Mouse (Mus musculus) kidney, postnatal 36 days (tissue): ENCODE results near the gene Top2a.
A peak's percentile ranks its signal among the peaks of the same experiment; 100 is the strongest.

ENCODE experiments used
- DNase-seq, 2 experiments: peaks; one replicate each; pipeline ENCODE4 v3.0.0; 2021 to 2022; ENCODE audit warnings: mixed read lengths in 2 of 2

The Top2a gene

DNA sequence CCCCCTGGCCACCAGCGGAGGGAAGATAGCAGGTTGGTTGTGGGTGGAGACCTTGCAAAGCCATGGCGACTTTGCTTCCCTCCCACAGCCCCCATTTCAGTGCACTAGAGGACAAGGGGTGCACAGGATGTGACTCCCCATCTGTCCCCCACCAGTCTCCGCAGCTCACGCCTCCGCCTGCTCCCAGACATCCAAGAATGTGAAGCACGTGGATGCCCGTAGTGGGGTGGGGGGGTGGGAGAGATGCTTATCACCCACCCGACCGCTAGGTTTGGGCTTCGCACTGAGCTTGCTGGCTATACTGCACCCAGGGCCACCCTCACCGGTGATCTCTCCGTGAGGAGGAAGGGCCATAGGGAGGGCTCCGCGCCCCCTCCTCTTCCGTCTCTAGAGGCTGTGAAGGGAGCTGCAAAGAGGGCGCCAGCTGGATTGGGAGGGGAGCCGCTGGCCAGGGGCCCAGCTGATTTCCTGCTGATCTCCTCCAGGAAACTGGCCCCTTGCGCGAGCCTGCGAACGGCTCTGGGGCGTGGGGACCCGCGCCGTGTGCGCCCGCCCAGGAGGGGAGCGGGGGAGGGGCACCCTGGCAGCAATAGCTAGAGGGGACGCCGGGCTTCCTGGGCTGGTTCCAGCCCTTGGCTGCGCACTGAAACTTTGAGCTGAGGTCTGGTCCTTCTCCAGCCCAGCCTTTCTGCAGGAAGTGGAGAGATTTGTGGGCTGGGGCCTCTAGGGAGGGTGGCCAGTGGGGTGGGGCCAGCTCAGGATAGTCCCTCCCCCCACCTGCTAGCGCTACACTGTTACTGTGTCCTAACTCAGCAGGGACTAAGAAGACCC lies 60.6 kb downstream of the Top2a start:
- peak; percentile 93 to 94 for DNase-seq

DNA sequence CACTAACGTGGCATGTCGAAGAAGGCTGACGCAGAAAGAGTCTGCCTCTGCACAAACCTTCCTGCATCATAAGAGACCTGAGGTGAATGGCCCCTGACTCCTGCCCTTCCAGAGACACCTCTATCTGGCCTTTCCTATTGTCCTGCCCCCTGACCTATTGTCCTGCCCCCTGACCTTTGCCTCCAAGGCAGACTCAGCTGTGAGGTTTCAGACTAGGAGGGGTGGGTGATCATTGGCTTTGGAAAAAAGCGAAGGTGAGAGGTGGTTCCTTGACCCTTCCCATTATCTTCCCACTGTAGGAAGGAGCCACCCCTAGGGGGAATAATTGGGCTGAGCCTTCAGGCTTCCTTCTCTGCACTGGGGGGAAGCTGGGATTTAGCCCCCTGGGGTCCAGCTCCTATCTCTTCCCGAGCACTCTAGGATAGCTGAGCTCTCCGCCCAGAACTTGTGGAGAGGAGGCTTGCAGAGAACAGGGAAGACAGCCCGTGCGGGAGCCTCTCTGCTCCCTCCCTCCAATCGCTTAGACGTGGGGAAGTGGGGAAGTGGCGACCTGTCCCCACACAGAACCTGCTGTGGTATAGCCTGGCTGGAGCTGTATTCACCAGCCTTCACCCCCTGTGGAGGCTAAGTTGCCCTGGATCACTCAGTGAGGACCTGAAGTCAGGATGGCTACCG lies 61.4 kb downstream of the Top2a start:
- no peak for DNase-seq

DNA sequence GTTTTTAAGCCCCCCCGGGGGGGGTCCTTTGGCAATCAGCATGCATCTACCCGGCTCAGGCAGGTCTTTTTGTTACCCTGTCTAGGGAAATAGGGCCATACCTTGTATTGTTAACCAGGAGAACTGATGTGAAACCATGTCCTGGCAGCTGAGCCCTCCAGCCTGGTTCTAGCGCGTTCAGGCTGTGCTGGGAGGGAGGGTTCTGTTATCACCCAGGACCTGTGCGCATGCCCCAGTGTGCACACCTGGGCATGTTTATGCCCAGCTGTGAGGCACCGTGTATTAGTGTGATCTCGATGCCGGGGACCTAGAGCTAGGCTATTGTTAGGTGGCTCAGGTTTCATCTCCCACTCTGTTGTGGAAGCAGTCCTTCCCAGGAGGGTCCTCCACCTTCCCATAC lies 62.2 kb downstream of the Top2a start:
- no peak for DNase-seq

DNA sequence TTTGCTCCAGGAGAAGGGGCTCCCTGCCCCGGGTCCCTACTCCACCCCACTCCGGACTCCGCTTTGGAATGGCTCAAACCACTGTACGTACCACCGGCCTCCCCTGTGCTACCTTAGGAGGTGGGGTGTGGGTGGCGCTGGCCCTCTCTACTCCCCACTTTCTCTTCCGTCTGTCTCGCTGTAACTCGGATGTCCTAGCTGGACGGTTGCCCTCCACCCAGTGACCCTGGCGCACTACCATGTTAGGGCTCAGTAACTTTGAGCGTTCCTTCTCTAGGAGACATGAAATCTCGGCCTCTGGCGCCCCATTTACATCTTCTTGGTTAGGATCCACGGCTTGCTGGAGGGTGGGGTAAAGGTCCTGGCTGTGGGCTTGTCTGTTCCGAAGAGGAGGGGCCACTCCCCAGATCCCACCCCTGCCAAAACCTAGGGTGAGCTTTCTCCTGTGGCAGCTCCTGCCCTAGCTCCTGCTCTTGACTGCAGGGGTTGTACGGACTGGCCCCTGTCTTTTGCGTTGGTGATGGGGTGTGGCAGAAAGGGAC lies 62.9 kb downstream of the Top2a start:
- peak; percentile 61 to 76 for DNase-seq

DNA sequence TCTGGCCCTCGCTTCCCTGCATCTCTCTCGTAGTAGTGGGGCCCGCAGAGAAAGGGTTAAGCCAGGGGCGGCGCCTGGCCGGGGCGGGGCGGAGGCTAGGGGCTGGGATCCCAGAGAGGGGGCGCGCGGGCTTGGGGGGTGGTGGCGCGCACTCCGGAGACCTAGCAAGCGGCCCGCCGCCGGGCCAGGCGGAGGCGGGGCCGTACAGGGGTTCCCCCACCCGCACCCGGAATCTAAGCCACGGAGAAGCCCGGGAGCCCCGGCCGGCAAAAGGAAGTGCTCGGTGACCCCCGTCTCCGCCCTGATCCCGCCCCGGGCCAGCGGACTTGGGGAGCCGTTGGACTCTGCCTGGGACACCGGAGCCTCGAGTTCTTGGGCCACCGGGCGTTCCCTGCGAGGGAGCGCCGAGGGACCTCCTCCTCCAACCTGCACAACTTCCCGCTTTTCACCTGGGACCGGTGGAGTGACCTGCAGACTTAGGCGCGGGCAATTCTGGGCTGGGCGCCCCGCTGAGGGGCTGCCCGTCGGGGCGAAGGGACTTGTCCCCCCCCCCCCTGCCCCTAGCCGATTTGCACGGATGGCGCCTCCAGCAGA lies 63.6 kb downstream of the Top2a start:
- DNase-seq, result peak; percentile 72 to 86

DNA sequence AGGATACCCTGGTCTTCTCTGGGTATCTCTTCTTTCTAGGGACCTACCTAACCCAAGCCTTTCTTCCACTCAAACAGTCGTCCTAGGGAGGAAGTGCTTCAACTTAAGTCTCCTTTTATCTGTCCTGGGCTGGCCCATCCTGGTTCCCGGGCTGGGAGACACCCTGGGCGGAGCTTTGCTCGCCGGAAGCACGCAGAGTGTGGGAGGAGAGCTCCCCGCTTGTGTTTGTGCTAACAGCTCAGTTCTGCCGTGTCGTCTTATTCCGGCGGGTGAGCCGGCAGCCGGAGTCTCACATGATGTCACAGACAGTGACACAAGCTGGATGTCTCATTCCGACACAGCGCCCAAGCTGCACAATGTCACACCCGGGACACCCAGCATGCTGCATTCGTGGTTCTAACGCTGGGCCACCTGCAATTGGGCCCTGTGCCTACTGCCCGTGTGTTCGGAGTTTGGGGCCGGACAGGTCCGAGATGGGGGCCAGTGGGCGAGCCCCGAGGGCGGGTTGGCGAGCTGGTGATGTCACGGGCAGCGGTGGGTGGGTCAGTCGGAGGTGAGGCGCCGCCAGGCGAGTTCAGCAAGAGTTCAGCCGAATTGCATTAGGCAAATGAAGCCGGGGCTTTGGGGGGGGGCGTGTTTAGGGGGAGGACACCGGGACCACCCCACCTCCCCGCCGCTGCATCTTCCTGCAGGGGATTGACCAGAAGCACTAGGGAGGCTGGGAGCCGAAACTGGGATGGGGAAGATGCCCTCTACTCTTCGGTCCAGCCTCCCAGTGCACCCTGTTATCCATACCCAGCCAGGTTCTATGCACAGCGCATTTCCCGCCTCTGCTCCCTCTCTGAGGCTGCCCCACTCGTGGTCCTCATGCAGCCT lies 64.3 kb downstream of the Top2a start:
- peak; percentile 88 to 93 for DNase-seq

DNA sequence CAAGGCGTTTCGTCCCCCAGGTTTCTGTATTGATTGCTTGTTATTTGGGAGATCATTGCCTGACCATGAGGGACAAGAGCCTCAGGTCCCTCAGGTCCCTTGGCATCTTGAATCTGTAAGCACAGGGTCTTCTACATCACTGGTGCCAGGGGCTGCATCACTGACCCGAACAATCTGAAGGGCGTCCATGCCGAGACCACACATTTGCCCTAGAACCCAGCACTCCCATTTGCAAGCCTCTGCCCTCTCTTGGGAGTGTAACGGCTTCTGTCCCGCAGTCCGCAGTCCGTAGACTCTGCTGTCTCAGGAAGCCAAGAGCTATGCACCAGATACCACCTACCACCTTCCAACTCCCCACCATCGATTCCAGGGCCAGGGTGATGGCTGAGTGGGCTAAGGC lies 67.6 kb downstream of the Top2a start:
- DNase-seq, result no peak

DNA sequence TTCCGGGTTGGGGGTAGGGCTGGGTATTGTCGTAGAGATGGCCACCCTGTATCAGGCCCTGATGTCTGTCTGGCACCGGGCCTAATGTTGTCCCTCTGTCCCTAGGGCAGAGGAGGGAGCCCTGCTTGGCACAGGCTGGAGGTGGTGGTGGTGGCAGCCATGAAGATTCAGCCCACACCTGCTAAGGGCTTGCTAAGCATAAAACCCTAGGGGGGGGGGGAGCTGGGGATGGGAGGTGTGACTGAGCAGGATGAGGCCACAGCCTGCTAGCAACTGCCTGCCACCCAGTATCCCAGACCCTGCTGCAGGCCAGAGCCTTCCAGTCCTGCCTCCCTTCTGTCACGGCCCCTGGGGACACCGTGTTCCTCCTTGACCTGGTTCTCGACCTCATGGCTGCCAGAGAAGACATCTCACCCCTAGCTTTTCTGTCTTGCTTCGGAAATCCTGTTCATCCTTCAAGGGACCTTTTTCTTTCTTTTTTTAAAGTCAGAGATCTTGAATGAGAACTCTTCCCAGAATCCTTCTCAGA lies 68.2 kb downstream of the Top2a start:
- peak in 1 of 2 experiments; percentile 36 for DNase-seq

DNA sequence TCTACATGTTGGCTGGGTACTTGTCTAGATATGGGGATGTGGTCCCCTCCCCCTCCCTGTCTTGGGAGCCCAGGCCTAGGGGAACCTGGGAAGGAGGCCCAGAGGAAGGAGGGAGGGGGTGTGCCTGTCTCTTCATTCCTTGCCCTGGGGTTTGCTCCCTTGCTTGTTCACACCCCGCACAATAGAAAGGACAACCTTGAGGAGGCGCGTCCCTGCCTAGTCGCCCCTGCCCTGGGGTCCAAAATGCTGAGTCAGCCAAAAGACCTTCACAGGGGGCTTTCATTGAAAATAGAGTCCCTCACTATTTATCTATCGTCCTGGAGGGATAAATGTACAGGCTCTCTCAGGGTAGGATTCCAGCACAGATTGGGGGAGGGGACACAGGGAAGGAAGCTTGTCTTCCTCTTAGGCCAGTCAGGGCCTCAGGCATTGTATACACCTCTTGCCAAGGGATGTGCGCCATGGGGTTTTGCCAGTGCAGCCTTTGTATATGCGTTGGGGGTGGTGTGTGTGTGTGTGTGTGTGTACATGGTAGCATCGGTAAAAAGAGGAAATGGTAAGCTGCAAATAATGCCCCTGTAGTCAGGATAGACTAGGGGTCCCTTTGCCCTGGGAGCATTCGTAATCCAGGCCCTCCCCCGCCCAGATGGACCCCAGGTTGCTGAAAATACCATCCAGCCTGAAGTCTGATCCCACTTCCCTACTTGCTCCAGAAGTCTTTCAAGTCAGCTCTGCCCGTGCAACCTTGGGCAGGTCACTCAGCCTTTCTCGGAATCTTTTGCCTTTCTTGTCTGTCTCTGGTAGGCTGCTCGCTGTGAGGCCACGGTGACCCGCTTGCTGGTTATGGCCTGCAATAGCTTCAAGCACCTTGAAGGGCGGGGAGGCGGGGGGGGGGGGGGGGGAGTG lies 68.9 kb downstream of the Top2a start:
- no peak for DNase-seq

DNA sequence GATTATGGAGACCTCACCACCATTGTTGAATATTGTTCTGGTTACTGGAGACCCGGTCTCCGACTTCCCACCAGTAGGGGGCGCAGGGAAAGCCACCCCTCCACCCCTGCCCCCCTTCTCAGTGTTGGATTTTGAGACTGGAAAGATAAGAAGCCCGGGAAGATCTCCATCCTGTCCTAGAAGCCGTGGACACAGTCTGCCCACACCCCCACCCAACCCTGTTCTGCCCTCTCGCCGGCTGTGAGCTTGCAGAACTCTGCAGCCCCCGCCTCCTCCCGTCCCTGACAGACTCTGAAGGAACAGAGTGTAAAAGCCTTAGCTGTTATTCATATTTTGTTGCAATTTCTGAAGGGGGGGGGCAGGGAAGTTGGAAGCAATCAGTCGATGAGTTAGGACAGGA lies 69.6 kb downstream of the Top2a start:
- DNase-seq, result peak; percentile 88 to 90

DNA sequence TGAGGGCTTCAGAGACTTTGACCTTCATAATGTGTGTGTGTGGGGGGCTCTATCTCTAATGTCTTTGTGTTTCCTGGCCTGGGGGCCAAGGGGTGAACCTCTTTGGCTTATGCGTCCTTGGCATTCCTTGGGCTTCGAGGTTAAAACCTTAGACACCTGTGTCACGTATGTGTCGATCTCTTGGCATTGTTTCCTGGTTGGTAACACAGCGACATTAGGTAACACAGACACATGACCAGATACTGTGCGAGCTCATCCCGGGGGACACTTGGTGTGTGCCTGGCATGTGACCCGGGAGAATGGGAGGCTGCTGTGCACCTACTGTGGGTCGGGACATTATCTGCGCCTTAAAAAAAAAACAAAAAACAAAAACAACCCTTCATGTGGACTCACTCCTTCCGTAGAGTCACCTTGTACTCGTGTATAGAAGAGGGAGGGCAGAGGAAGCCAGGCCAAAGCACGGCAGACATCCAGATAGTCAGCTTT lies 70.1 kb downstream of the Top2a start:
- DNase-seq, result peak in 1 of 2 experiments; percentile 7

DNA sequence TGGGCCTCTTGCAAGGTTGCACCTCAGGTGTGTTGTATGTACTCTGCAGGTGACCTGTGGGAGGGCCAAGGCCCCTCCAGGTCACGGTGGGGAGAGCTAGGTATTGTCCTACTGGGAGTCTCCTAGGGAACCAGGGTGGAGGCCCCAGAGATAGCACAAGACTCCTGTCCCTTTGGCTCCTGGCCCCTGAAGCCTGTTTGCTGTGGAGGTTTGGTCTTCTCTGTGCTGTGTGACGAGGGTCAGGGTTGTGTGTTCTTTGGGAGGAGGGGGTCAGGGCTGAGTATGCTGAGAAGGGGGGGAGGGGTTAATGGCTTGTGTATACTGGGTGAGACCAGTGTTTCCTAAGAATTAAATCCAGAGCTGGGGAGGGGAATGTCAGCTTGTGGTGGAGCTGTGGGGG lies 70.6 kb downstream of the Top2a start:
- DNase-seq, result peak in 1 of 2 experiments; percentile 5

DNA sequence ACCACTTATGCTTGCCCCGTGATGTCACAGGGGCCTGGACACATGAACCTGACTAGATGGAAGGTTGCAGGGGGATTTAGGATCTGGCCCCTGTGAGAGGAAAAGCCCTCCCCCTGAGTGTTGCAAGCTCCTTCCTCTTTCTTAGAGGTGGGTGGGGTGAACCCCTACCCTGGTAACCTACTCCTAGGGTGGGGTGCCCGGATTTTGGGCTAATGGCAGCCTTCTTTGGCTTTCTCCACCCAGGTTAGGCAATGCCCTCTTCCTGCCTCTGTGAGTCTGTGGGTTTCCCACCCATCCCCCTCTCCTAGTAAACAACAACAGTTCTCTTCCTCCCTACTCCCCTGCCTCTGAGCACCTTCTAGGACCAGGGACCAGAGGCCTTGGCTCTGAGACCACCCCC lies 71.3 kb downstream of the Top2a start:
- peak in 1 of 2 experiments; percentile 8 for DNase-seq

DNA sequence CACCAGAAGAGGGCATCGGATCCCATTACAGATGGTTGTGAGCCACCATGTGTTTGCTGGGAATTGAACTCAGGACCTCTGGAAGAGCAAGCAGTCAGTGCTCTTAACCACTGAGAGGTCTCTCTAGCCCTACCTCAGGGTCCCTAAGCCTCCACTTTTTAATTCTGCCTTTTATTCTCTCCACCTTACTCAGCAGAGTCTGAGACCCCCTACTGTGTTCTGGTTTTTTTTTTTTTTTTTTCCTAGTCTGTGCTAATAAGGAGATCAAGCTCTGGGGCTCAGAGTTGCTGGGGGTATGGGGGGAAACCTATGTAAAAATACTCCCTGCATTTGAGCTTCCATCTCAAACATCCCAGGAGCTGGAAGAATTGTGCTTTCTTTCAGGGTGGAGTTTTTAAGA lies 71.9 kb downstream of the Top2a start:
- DNase-seq, result no peak

DNA sequence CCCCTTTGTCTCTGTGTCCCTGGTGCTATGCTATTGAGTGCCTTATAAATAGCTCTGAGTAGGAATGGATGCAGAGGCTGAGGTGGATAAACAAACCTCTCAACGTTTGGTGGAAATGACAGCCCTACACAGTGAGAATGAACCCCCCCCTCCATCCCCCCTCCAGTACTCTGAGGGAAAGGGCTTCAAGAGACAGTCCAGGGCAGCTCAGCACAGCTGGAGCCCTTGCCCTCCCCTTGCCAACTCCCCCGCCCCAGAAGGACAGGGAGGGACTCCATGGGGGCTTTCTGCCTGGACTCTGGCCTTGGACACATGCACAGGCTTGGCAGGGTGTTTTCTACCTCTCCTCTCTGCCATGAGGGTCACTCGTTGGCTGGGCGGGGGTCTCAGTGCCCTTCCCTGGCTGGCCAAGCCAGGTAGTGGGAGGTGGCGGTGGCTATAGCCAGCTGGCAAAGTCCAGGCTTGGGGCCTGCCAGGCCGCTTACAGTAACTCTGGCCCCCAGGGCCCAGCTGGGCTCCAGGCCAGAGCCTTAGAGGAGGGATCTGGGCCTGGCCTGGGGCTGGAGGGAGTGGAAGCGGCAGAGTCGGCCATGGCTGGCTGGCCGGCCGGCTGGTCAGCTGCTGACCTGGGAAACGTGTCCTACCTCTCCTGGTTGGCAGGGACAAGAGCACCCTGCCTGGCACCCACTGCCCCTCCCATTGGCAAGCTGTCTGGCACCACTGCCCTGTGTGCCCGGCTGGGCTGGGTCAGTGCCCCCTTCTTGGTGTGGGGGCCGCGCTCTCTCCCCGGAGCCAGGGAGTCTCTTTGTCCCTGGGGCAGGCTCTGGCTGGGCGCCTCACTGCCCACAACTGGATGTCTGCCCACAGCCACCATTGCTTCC lies 72.7 kb downstream of the Top2a start:
- peak; percentile 94 to 96 for DNase-seq

DNA sequence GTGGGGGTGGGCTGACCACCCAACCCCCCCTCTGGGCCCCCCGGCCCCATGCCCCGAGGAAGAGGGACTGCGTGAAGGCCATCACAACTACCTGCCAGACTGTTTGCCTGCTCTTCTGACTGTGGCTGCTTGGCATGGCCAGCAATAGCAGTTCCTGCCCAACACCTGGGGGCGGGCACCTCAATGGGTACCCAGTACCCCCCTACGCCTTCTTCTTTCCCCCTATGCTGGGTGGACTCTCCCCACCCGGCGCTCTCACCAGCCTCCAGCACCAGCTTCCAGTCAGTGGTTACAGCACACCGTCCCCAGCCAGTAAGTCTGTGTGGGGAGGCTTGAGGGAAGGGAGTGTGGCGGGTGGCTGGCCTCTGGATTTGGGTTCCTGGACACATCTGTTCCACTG lies 73.5 kb downstream of the Top2a start:
- peak in 1 of 2 experiments; percentile 9 for DNase-seq

DNA sequence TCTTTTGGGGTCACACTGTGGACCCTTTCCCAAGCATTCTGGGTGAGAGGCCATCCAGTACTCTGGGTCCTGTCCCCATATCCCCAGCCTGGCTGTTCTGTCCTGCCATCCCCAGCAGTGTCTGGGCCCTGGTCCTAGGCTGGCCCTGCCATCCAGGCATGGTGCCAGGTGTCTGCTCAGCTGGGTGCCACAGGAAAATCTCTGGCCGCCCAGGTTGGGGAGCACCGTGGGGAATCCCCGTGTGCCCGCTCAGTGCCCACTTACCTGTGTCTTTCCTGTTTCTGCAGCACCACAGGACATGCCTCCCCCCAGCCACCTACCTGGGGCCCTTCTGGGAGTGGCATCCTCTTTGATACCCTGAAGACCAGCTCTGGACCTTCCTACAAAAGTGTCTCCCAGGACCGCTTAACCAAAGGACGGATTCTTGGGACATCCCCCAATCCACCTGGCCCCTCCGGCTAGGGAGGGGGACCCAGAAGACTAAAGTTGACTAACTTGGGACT lies 74.0 kb downstream of the Top2a start:
- peak; percentile 80 to 89 for DNase-seq

DNA sequence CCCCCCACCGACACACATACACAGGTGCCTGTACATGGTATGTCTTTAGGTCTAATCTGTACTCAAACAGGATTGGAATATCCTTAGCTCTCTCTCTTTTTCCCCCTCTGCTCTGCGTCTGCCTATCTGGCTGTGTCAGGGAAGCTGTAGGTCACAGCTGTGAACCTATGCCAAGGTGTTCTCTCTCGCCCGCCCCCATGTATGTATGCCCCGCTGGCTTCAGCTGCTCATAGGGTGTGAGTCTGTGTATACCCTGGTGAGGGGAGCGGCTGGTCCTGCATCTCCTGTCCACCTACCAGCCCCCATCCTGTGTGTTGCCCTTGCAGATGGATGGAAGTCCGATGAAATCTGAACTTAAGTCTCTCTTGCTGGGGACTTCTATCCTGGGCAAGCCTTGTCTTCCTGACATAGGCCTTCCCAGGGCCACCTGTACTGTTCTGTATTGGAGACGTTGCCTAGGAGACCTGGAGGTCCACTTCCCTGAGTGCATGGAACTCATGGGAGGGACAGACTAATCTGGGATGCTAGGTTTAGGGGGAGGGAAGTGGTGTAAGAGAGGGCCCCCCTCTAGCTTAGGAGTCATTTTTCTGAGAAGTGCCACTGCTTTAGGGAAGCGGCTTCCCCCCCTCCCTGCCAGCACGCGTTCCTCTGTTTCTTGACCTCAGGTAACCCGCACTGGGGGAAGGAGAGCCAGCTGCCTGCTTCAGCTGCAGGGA lies 74.6 kb downstream of the Top2a start:
- peak in 1 of 2 experiments; percentile 6 for DNase-seq

DNA sequence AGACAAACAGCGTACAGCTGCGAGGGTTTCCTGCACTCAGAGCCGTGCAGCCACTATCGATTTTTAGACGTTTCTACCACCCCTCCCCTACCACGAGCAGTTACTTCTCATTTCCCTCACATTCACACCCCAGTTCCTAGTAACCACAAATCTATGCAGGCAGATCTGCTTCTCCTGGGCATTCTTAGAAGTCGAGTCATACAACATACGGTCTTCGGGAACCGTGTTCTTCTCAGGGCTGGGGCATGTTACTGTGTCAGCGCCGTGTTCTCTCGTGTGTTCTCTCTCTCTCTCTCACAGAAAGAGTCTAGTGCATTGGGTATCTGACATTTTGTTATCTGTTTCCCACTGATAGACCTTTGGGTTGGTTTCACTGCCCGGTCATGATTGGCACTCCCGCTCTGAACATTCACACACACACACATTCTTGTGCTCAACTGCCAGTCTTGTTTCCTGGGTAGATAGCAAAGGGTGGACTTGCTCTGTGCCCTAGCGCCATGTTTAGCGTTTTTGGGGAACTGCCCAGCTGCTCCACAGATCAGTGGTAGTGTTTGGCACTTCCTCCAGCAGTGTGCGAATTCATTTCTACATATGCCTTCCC lies 75.9 kb downstream of the Top2a start:
- DNase-seq, result no peak
